Mouse (Mus musculus): Measurements from ENCODE around the gene Gmeb1. TPM values are rescaled to one million over a fixed set of nuclear protein-coding genes. Genes with fewer than 3 reads are reported as not detected.

The Gmeb1 gene
- polyA plus RNA-seq, 1 experiment from 2014 or later: 17.0 TPM

DNA sequence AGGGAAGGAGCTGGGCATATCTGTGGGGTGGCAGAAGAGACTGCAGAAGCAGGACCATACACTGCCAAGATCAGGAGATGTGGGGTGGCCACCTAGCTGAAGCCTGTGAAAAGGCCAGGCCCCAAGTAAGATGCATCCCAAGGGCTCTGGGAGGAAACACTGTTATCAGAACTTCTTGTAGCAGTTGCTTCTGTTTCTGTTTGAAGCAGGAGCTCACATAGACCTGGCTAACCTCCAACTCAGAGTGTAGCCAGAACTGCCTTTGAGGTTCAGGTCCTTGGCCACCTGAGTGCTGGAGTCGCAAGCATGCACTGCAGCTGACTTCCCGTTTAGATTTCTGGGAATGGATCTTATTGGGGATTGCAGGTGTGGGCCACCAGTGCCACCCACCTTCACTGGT, 43.6 kb downstream of the Gmeb1 start:
- ATAC-seq (no peak), DNase-seq (ENCODE audit: low spot score) (peak; percentile 43)
- H3K27me3 ChIP-seq (replicated peaks; ENCODE audit: insufficient read depth, low read length): no peaks in the 10 kb centered on the region
- H3K9me3 ChIP-seq (ENCODE audit: low read length): no peaks in the 10 kb centered on the region
- H3K27ac ChIP-seq (ENCODE audit: low read length): no peak overlapping the region
- no peaks in the 10 kb centered on the region for H3K36me3 ChIP-seq (ENCODE audit: insufficient read depth, low read length)
- no peak for TF ChIP-seq CTCF (IDR thresholded peaks at IDR 0.05)
- TF ChIP-seq EP300 (IDR thresholded peaks at IDR 0.05): no peak
- WGBS: 70% methylated on average over 2 of the region's 2 CpGs
- H3K9ac ChIP-seq (replicated peaks; ENCODE audit: low read depth): no peak overlapping the region
- no peak overlapping the region for H3K4me2 ChIP-seq (replicated peaks; ENCODE audit: low read depth, low read length)
- H3K4me1 ChIP-seq (ENCODE audit: insufficient read depth, low read depth, low read length): no peaks in the 10 kb centered on the region
- no peak overlapping the region for H3K4me3 ChIP-seq (ENCODE audit: low read depth, low read length)

DNA sequence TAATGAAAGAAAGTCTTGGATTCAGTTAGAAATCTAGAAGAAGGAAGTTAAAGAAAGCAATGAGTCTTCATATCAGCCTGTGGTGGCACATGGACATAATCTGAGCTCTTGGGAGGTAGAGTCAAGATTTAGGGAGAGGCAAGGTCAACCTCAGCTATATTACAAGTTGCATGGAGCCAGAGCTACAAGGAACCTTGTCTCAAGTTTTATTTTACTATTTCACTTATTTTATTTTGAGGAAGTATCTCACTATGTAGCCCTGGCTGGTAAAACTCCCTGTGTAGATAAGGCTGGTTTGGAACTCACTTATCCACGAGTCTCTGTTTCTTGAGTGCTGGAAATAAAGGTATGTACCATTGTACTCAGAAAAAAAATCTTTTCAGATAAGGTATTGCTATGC, 44.8 kb downstream of the Gmeb1 start:
- Histone ChIP-seq H3K9me3 (ENCODE audit: low read length) (no peaks in the 10 kb centered on the region), H3K4me2 (replicated peaks; ENCODE audit: low read depth, low read length) (no peak overlapping the region), H3K9ac (replicated peaks; ENCODE audit: low read depth) (no peak overlapping the region), H3K27me3 (replicated peaks; ENCODE audit: insufficient read depth, low read length) (no peaks in the 10 kb centered on the region), H3K36me3 (ENCODE audit: insufficient read depth, low read length) (no peaks in the 10 kb centered on the region), H3K4me1 (ENCODE audit: insufficient read depth, low read depth, low read length) (no peaks in the 10 kb centered on the region), H3K4me3 (ENCODE audit: low read depth, low read length) (no peak overlapping the region), H3K27ac (ENCODE audit: low read length) (no peak overlapping the region)
- ATAC-seq (no peak), DNase-seq (ENCODE audit: low spot score) (peak; percentile 34)
- 31% methylated on average over 1 of the region's 1 CpGs for WGBS
- TF ChIP-seq EP300 (IDR thresholded peaks at IDR 0.05) (no peak), CTCF (IDR thresholded peaks at IDR 0.05) (no peak)

DNA sequence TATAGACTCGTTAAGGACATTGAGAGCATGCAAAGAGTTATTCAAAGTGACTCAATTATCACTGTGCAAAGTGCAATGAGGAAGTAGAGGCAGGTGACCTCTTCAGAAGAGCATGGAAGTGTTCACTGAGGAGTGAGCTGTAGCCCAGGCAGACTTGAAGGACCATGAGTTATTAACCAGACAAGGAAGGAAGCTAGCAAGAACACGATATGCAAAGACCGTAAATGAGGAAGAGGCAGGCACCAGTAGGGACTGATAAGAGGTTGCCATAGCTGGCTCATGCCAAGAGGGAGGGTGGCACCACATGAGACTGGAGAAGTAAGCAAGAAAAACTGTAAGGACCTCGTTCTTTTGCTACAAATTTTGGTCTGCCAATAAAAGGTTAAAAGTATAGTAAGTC, 46.6 kb downstream of the Gmeb1 start:
- 0 out of 2 replicates have a peak, but pooled peaks cover 2% of the 10 kb centered on the region for H3K4me1 ChIP-seq (ENCODE audit: insufficient read depth, low read depth, low read length)
- no peak overlapping the region for H3K9ac ChIP-seq (replicated peaks; ENCODE audit: low read depth)
- H3K27ac ChIP-seq (ENCODE audit: low read length): peak overlapping the region; percentile 62; the same call in 1 of the 2 replicates
- H3K4me3 ChIP-seq (ENCODE audit: low read depth, low read length): no peak overlapping the region
- H3K36me3 ChIP-seq (ENCODE audit: insufficient read depth, low read length): no peaks in the 10 kb centered on the region
- ATAC-seq (peak; percentile 53), DNase-seq (ENCODE audit: low spot score) (peak; percentile 90)
- no peak overlapping the region for H3K4me2 ChIP-seq (replicated peaks; ENCODE audit: low read depth, low read length)
- TF ChIP-seq CTCF (IDR thresholded peaks at IDR 0.05): no peak
- peak; percentile 87 for TF ChIP-seq EP300 (IDR thresholded peaks at IDR 0.05)
- H3K27me3 ChIP-seq (replicated peaks; ENCODE audit: insufficient read depth, low read length): no peaks in the 10 kb centered on the region
- no peaks in the 10 kb centered on the region for H3K9me3 ChIP-seq (ENCODE audit: low read length)
- 35% methylated on average over 4 of the region's 4 CpGs for WGBS

DNA sequence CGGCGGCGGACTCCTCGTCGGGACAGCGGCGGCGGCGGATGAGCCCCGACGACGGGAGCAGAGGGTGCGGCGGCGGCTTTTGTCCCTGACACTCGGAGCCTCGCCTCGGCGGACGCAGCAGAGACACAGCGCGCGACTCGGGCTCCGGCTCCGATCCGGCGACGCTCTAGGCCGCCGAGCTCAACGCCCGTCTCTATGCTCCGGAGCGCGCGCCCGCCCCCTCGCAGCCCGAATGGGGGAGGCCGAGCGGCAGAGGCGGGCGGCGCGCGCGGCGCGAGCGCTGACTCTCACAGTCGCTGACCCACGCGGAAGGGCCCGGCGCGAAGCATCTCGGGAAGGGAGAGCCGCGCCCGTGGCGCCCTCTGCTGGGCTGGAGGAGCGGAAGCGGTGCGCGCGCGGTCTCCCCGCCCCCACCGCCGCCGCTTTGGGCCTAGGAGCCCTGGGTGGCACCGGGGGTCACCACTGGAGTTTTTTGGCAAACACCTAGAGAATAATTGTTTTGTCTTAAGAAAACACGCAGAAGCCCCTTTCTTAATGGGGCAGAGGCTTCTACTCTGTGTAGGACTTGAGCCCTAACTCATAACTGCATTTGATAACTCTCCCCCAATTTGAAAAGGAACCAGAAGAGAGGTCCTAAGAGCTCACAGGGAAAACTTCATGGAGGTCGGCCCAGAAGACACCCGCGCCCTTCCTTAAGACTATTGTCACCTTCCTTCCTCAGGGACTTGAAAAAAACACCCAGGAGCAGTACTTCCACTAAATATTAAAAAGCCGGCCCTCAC, 49.3 kb downstream of the Gmeb1 start, which contains the start of gene Ythdf2:
Gene Ythdf2, minus strand, starts transcription at position 351 of the 782 bp plus-strand sequence.
- WGBS: 2% methylated on average over 57 of the region's 78 CpGs
- Histone ChIP-seq H3K9me3 (ENCODE audit: low read length) (no peaks in the 10 kb centered on the region), H3K36me3 (ENCODE audit: insufficient read depth, low read length) (no peaks in the 10 kb centered on the region), H3K27me3 (replicated peaks; ENCODE audit: insufficient read depth, low read length) (no peaks in the 10 kb centered on the region), H3K27ac (ENCODE audit: low read length) (peak within 1 kb of the TSS; percentile 96), H3K4me3 (ENCODE audit: low read depth, low read length) (peak within 1 kb of the TSS; percentile 88), H3K4me1 (ENCODE audit: insufficient read depth, low read depth, low read length) (0 out of 2 replicates have a peak, but pooled peaks cover 2% of the 10 kb centered on the region), H3K4me2 (replicated peaks; ENCODE audit: low read depth, low read length) (peak within 1 kb of the TSS; percentile 89), H3K9ac (replicated peaks; ENCODE audit: low read depth) (peak within 1 kb of the TSS; percentile 93)
- ATAC-seq (peak; percentile 97), DNase-seq (ENCODE audit: low spot score) (peak; percentile 98)
- TF ChIP-seq EP300 (IDR thresholded peaks at IDR 0.05) (0 out of 2 replicates have a peak, but pooled peaks have one; percentile 15), CTCF (IDR thresholded peaks at IDR 0.05) (peak; percentile 86)

DNA sequence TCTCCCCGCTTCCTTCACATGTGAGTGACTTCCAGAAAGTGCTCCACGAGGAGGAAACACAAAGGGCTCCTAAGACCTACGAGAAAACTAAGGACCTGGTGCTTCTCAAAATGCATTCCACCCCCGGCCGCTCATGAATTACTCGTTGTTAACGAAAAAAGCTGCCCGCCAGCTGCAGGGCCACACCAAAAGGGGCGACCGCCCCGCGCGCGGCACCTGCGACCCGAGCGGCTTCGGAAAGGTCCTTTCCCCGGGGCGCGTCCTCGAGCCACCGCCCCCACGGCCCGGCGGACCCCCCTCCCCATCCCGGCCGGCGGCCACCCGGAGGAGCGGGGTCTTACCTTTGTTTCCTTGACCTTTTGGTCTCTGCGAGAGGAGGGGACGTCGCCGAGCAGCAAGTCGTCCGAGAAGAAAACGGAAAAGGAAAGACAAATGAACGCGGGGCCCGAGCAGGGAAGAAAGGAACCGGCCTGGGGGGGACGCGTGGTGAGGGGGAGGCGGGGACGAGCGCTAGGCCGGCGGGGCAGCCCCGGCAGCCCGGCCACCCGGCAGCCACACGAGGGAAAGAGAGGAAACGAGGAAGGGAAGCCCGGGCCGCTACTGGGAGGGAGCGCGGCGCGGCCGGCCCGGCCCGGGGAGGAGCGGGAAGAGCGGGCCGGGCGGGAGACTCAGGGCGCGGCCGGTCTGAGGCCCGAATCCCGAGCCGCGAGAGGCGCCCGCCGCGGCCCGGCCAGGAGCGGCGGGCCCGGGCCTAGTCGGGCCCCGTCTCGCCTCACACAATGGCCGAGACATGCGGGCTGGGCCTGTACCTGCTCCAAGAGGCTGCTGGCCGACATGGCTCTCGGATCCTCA, 50.1 kb downstream of the Gmeb1 start:
- Histone ChIP-seq H3K4me1 (ENCODE audit: insufficient read depth, low read depth, low read length) (0 out of 2 replicates have a peak, but pooled peaks cover 2% of the 10 kb centered on the region), H3K9ac (replicated peaks; ENCODE audit: low read depth) (peak overlapping the region; percentile 93), H3K27me3 (replicated peaks; ENCODE audit: insufficient read depth, low read length) (no peaks in the 10 kb centered on the region), H3K27ac (ENCODE audit: low read length) (peak overlapping the region; percentile 96), H3K4me2 (replicated peaks; ENCODE audit: low read depth, low read length) (peak overlapping the region; percentile 89), H3K4me3 (ENCODE audit: low read depth, low read length) (peak overlapping the region; percentile 88), H3K36me3 (ENCODE audit: insufficient read depth, low read length) (no peaks in the 10 kb centered on the region), H3K9me3 (ENCODE audit: low read length) (no peaks in the 10 kb centered on the region)
- peak; percentile 62 for ATAC-seq
- under 1% methylated on average over 60 of the region's 89 CpGs for WGBS
- TF ChIP-seq EP300 (IDR thresholded peaks at IDR 0.05) (no peak), CTCF (IDR thresholded peaks at IDR 0.05) (no peak)
- DNase-seq (ENCODE audit: low spot score): peak; percentile 50

DNA sequence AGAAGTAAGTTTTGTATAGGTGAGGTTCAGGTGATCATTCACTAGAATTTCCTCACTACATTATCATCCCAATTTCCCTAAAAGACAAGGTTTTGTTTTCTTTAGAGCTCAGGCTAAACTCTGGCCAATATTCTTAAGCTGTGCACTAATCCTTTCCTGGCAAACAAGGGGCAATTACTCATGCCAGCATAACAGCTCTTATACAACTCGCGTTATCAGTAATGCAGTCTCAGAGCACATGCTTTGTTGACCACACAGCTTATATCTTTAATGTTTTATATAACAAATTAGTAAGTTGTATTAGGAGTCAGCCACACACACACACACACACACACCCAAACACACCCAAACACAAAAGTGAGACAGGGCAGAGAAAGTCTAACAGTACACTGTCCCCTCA, 51.1 kb downstream of the Gmeb1 start:
- H3K9ac ChIP-seq (replicated peaks; ENCODE audit: low read depth): 0 out of 2 replicates have a peak overlapping the region, but pooled peaks have one; percentile 5
- no peak overlapping the region for H3K27ac ChIP-seq (ENCODE audit: low read length)
- no peak for ATAC-seq
- WGBS: 7% methylated on average over 2 of the region's 2 CpGs
- H3K9me3 ChIP-seq (ENCODE audit: low read length): no peaks in the 10 kb centered on the region
- H3K4me1 ChIP-seq (ENCODE audit: insufficient read depth, low read depth, low read length): 0 out of 2 replicates have a peak, but pooled peaks cover 2% of the 10 kb centered on the region
- peak overlapping the region; percentile 89 for H3K4me2 ChIP-seq (replicated peaks; ENCODE audit: low read depth, low read length)
- no peaks in the 10 kb centered on the region for H3K36me3 ChIP-seq (ENCODE audit: insufficient read depth, low read length)
- peak overlapping the region; percentile 88 for H3K4me3 ChIP-seq (ENCODE audit: low read depth, low read length)
- no peaks in the 10 kb centered on the region for H3K27me3 ChIP-seq (replicated peaks; ENCODE audit: insufficient read depth, low read length)
- no peak for TF ChIP-seq EP300 (IDR thresholded peaks at IDR 0.05)
- no peak for TF ChIP-seq CTCF (IDR thresholded peaks at IDR 0.05)
- DNase-seq (ENCODE audit: low spot score): peak; percentile 35
